Comparison of ENCODE assay signal across 15 mouse cellular contexts in the genomic region with DNA sequence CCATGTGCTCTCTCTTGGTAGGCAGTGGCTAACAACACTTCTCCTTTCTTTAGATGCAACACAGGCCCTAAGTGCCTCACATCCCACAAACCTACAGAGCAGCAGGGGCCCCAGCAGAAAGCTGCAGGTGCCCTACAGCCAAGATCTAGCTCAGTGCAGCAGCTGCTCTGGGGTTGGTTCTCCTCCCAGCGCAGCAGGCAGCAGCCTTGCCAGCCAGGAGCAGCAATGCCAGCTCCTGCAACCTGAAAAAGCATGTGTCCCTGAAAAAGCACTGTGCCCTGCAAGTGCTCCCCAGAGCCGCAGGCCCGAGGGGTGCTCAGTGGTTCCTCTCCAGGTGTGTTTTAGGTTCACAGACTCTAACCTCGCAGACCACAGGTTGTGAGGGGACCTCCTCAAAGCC. TPM values are rescaled to one million over a fixed set of nuclear protein-coding genes. Genes with fewer than 3 reads are reported as not detected.
DNase-seq lines count a peak whose midpoint lies in the region; ATAC-seq and TF ChIP-seq lines count a peak whose summit lies in the region.
"Had no signal": no experiment of that assay in that cellular context is flagged by ENCODE, and none has a peak within 500 bp of the region (broad histone marks: within the 10 kb centered on the region; RNA-seq: fewer than 3 reads in every experiment).

No protein-coding gene starts in this region.

- DNase-seq in heart, postnatal 4 days = no peak
- no peak for DNase-seq in neural tube, embryonic 10.5 days (ENCODE audit: extremely low spot score, low spot score)
- peak; percentile 81 for DNase-seq in cerebellum, adult 9-10 months
- DNase-seq in lung, adult 2 months = no peak
- no peak for DNase-seq in spleen, postnatal 14 days (ENCODE audit: low spot score in 2 of 2)
- DNase-seq: adrenal gland, postnatal 10 days; heart, postnatal 14 days; kidney, adult 9 months; thymus, adult 18-20 months had no signal

- ATAC-seq in heart, embryonic 13.5 days (ENCODE audit: extremely low read depth, insufficient number of reproducible peaks, low FRiP score, low TSS enrichment) = no peak
- ATAC-seq in neural tube, embryonic 13.5 days (ENCODE audit: low read depth) = no peak
- ATAC-seq in limb, embryonic 12.5 days (ENCODE audit: insufficient number of reproducible peaks, insufficient read depth, low FRiP score, low TSS enrichment, low read depth) = no peak
- ATAC-seq: Patski had no signal

- H3K9me3 ChIP-seq in heart, embryonic 13.5 days = no peaks in the 10 kb centered on the region
- no peaks in the 10 kb centered on the region for H3K9me3 ChIP-seq in neural tube, embryonic 13.5 days
- no peaks in the 10 kb centered on the region for H3K9me3 ChIP-seq in limb, embryonic 12.5 days
- H3K9me3 ChIP-seq: lung, embryonic 15.5 days; midbrain, embryonic 12.5 days had no signal

- no peak for TF ChIP-seq CTCF in lung, adult 2 months (IDR thresholded peaks at IDR 0.05; ENCODE audit: insufficient read depth, low read length)

- 89% methylated on average over 4 of the region's 4 CpGs for WGBS in heart, embryonic 13.5 days
- 93% methylated on average over 4 of the region's 4 CpGs for WGBS in neural tube, embryonic 13.5 days
- WGBS in limb, embryonic 12.5 days = 96% methylated on average over 4 of the region's 4 CpGs
- 94% methylated on average over 4 of the region's 4 CpGs for WGBS in lung, adult 2 months

- H3K27me3 ChIP-seq in heart, embryonic 13.5 days (replicated peaks) = no peaks in the 10 kb centered on the region
- no peaks in the 10 kb centered on the region for H3K27me3 ChIP-seq in neural tube, embryonic 13.5 days
- no peaks in the 10 kb centered on the region for H3K27me3 ChIP-seq in limb, embryonic 12.5 days
- H3K27me3 ChIP-seq: lung, embryonic 15.5 days; midbrain, embryonic 12.5 days; Patski had no signal

- H3K4me1 ChIP-seq in heart, embryonic 13.5 days = peaks cover 3% of the 10 kb centered on the region; the same call in 1 of the 2 replicates
- peaks cover 9% of the 10 kb centered on the region for H3K4me1 ChIP-seq in neural tube, embryonic 13.5 days (replicated peaks)
- H3K4me1 ChIP-seq in limb, embryonic 12.5 days (replicated peaks) = no peaks in the 10 kb centered on the region
- peaks cover 4% of the 10 kb centered on the region; the same call in 1 of the 2 replicates for H3K4me1 ChIP-seq in lung, adult 2 months (ENCODE audit: control insufficient read depth, insufficient read depth, low read length)
- H3K4me1 ChIP-seq: midbrain, embryonic 12.5 days had no signal

- H3K9ac ChIP-seq in heart, embryonic 13.5 days = peak overlapping the region; percentile 63; the same call in 1 of the 2 replicates
- peak overlapping the region; percentile 50; the same call in 1 of the 2 replicates for H3K9ac ChIP-seq in neural tube, embryonic 13.5 days
- 0 out of 2 replicates have a peak overlapping the region, but pooled peaks have one; percentile 13 for H3K9ac ChIP-seq in limb, embryonic 12.5 days (replicated peaks)

- H3K36me3 ChIP-seq in heart, embryonic 13.5 days = peaks cover 82% of the 10 kb centered on the region
- H3K36me3 ChIP-seq in neural tube, embryonic 13.5 days = peaks cover 89% of the 10 kb centered on the region
- H3K36me3 ChIP-seq in limb, embryonic 12.5 days = peaks cover 87% of the 10 kb centered on the region

- H3K4me2 ChIP-seq in heart, embryonic 13.5 days = no peak overlapping the region
- H3K4me2 ChIP-seq in neural tube, embryonic 13.5 days = no peak overlapping the region
- H3K4me2 ChIP-seq in limb, embryonic 12.5 days = no peak overlapping the region
- H3K4me2 ChIP-seq: lung, embryonic 15.5 days; midbrain, embryonic 12.5 days had no signal

- no peak overlapping the region for H3K4me3 ChIP-seq in heart, embryonic 13.5 days
- H3K4me3 ChIP-seq in neural tube, embryonic 13.5 days = no peak overlapping the region
- H3K4me3 ChIP-seq in limb, embryonic 12.5 days (replicated peaks) = no peak overlapping the region
- H3K4me3 ChIP-seq in lung, adult 2 months (replicated peaks; ENCODE audit: extremely low read depth, low read depth, low read length) = no peak overlapping the region
- H3K4me3 ChIP-seq: lung, embryonic 15.5 days; midbrain, embryonic 12.5 days had no signal

- no peak for TF ChIP-seq POLR2A in lung, adult 2 months (IDR thresholded peaks at IDR 0.05; ENCODE audit: borderline replicate concordance, extremely low read depth, low read depth, low read length)

- H3K27ac ChIP-seq in heart, embryonic 13.5 days (replicated peaks) = no peak overlapping the region
- H3K27ac ChIP-seq in neural tube, embryonic 13.5 days (replicated peaks) = 0 out of 2 replicates have a peak overlapping the region, but pooled peaks have one; percentile 77
- H3K27ac ChIP-seq in limb, embryonic 12.5 days = peak overlapping the region; percentile 74; the same call in 1 of the 2 replicates
- H3K27ac ChIP-seq: lung, embryonic 15.5 days had no signal

RNA-seq across cellular contexts. Expression of a gene that starts 13.5 kb away (rescaled TPM):
- polyA plus RNA-seq in heart, embryonic 13.5 days (2015; fragmentation: Nextera tagmentation; extraction: Ambion mirVana) = 37.8 TPM in 2 replicates
- 100 to 1,000 TPM; 173 to 189 TPM for total RNA-seq in heart, postnatal 4 days (2021)
- polyA plus RNA-seq in neural tube, embryonic 13.5 days (2015; fragmentation: Nextera tagmentation; extraction: Ambion mirVana) = 20.8 and 21.3 TPM in 2 replicates
- polyA plus RNA-seq in limb, embryonic 12.5 days (2016; fragmentation: Nextera tagmentation; extraction: Ambion mirVana) = 29.1 and 33.1 TPM in 2 replicates
- 63.4 and 85.4 TPM in 2 replicates for polyA plus RNA-seq in lung, adult 2 months (2012; rRNA removed)

RNA-seq across cellular contexts. Expression of a gene that starts 45.1 kb away (rescaled TPM):
- polyA plus RNA-seq in heart, embryonic 13.5 days (2015; fragmentation: Nextera tagmentation; extraction: Ambion mirVana) = 27.0 and 28.2 TPM in 2 replicates
- 10 to 100 TPM; 24.0 to 25.3 TPM for total RNA-seq in heart, postnatal 4 days (2021)
- 60.4 and 62.6 TPM in 2 replicates for polyA plus RNA-seq in neural tube, embryonic 13.5 days (2015; fragmentation: Nextera tagmentation; extraction: Ambion mirVana)
- polyA plus RNA-seq in limb, embryonic 12.5 days (2016; fragmentation: Nextera tagmentation; extraction: Ambion mirVana) = 51.4 and 52.0 TPM in 2 replicates
- 13.4 and 16.4 TPM in 2 replicates for polyA plus RNA-seq in lung, adult 2 months (2012; rRNA removed)

RNA-seq across cellular contexts. Expression of a gene that starts 45.3 kb away (rescaled TPM):
- 14.0 and 17.2 TPM in 2 replicates for polyA plus RNA-seq in heart, embryonic 13.5 days (2015; fragmentation: Nextera tagmentation; extraction: Ambion mirVana)
- total RNA-seq in heart, postnatal 4 days (2021) = 10 to 100 TPM in 1 of 2 experiments, 1 to 10 TPM in 1; 9.7 to 10.8 TPM
- polyA plus RNA-seq in neural tube, embryonic 13.5 days (2015; fragmentation: Nextera tagmentation; extraction: Ambion mirVana) = 28.4 and 31.4 TPM in 2 replicates
- 29.2 and 34.2 TPM in 2 replicates for polyA plus RNA-seq in limb, embryonic 12.5 days (2016; fragmentation: Nextera tagmentation; extraction: Ambion mirVana)
- polyA plus RNA-seq in lung, adult 2 months (2012; rRNA removed) = 15.6 and 15.9 TPM in 2 replicates

Comparison
In these comparisons a context has a peak if more than half of its experiments do, and no peak if none do; other contexts are left out.
1. H3K9ac ChIP-seq: peak in every context shown above with its lines; median percentile 63 in heart, embryonic 13.5 days; 50 in neural tube, embryonic 13.5 days; 13 in limb, embryonic 12.5 days.